Comparison of ENCODE assay signal across 9 mouse cellular contexts in the genomic region with DNA sequence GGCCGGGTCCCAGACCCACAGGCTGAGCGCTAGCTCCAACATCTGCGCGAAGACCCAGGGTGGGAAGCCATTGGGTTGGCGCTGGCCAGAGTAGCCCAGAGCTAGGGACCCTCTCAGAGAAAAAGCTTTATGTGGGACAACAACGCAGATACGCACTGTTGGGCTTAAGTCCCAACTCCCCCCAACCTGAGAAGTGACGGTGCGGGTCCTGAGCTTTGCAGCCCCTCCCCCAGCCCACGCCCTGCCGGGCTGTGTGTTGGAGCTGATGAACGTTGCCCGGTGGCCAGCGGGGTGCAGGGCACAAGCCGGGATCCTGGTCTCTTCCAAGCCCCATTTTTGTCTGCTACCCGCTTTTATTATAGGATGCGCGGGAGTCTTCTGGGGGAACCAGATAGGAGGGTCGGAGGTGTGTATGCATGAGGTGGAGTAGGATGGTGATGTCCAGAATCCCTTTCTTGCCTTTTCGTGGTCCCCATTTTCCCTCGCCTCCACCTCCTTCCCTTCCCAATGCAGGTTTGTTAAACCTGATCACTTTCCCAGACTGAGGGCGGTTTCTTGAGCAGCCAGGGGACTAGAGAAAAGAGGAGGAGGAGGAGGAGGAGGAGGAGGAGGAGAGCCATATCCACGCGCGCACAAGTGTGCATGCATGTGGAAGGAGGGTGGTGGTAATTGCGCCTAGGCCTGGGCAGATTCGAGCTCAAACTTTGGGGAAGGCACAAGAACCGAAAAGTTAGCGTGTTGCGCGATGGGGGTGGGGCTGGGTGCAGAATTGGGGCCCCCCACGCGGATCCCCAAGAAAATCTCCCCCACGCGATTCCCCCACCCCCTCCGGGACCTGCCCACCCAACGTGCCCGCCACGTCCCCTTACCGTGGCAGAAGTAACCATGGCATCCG. TPM values are rescaled to one million over a fixed set of nuclear protein-coding genes. Genes with fewer than 3 reads are reported as not detected.
DNase-seq lines count a peak whose midpoint lies in the region; ATAC-seq and TF ChIP-seq lines count a peak whose summit lies in the region.
"Had no signal": no experiment of that assay in that cellular context is flagged by ENCODE, and none has a peak within 500 bp of the region (broad histone marks: within the 10 kb centered on the region; RNA-seq: fewer than 3 reads in every experiment).

No protein-coding gene starts in this region.

- no peak for TF ChIP-seq EP300 in lung, postnatal 0 days (IDR thresholded peaks at IDR 0.05)

- ATAC-seq in lung, postnatal 0 days = no peak
- ATAC-seq in forebrain, embryonic 13.5 days = no peak; the same call in none of the 2 replicates
- peak; percentile 33 for ATAC-seq in neural tube, embryonic 14.5 days (ENCODE audit: low read depth)

- peak overlapping the region; percentile 52 for H3K4me2 ChIP-seq in lung, postnatal 0 days (replicated peaks; ENCODE audit: low read depth, low read length)
- H3K4me2 ChIP-seq in forebrain, embryonic 13.5 days = peak overlapping the region; percentile 80
- peak overlapping the region; percentile 57 for H3K4me2 ChIP-seq in neural tube, embryonic 14.5 days (ENCODE audit: low read depth, low read length)

- H3K9ac ChIP-seq in lung, postnatal 0 days (replicated peaks; ENCODE audit: low read depth) = no peak overlapping the region
- H3K9ac ChIP-seq in forebrain, embryonic 13.5 days = peak overlapping the region; percentile 56
- peak overlapping the region; percentile 8; the same call in 1 of the 2 replicates for H3K9ac ChIP-seq in neural tube, embryonic 14.5 days (replicated peaks; ENCODE audit: low read depth, low read length)

- peaks cover 35% of the 10 kb centered on the region for H3K27me3 ChIP-seq in lung, postnatal 0 days (replicated peaks; ENCODE audit: insufficient read depth, low read length)
- peaks cover 86% of the 10 kb centered on the region for H3K27me3 ChIP-seq in forebrain, embryonic 13.5 days
- H3K27me3 ChIP-seq in neural tube, embryonic 14.5 days (ENCODE audit: control insufficient read depth, insufficient read depth, low read length) = peaks cover 45% of the 10 kb centered on the region

- no peaks in the 10 kb centered on the region for H3K36me3 ChIP-seq in lung, postnatal 0 days (ENCODE audit: insufficient read depth, low read length)
- no peaks in the 10 kb centered on the region for H3K36me3 ChIP-seq in forebrain, embryonic 13.5 days (ENCODE audit: poor library complexity, severe bottlenecking)
- H3K36me3 ChIP-seq in neural tube, embryonic 14.5 days (ENCODE audit: control insufficient read depth, insufficient read depth, low read length) = no peaks in the 10 kb centered on the region

- H3K4me1 ChIP-seq in lung, postnatal 0 days (ENCODE audit: insufficient read depth, low read depth, low read length) = peaks cover 32% of the 10 kb centered on the region
- peaks cover 49% of the 10 kb centered on the region for H3K4me1 ChIP-seq in forebrain, embryonic 13.5 days
- H3K4me1 ChIP-seq in neural tube, embryonic 14.5 days (ENCODE audit: control insufficient read depth, insufficient read depth, low read length) = peaks cover 24% of the 10 kb centered on the region

- no peaks in the 10 kb centered on the region for H3K9me3 ChIP-seq in lung, postnatal 0 days (ENCODE audit: low read length)
- no peaks in the 10 kb centered on the region for H3K9me3 ChIP-seq in forebrain, embryonic 13.5 days (replicated peaks)
- H3K9me3 ChIP-seq in neural tube, embryonic 14.5 days (ENCODE audit: control insufficient read depth, low read length) = no peaks in the 10 kb centered on the region

- H3K27ac ChIP-seq in lung, postnatal 0 days (ENCODE audit: low read length) = no peak overlapping the region
- H3K27ac ChIP-seq in forebrain, embryonic 13.5 days = no peak overlapping the region
- H3K27ac ChIP-seq in neural tube, embryonic 14.5 days (ENCODE audit: low read depth, low read length) = no peak overlapping the region
- H3K27ac ChIP-seq: macrophage had no signal

- peak overlapping the region; percentile 29 for H3K4me3 ChIP-seq in lung, postnatal 0 days (ENCODE audit: low read depth, low read length)
- H3K4me3 ChIP-seq in forebrain, embryonic 13.5 days = peak overlapping the region; percentile 42
- H3K4me3 ChIP-seq in neural tube, embryonic 14.5 days (ENCODE audit: low read depth, low read length) = peak overlapping the region; percentile 28

- TF ChIP-seq CTCF in lung, postnatal 0 days (IDR thresholded peaks at IDR 0.05) = no peak

- WGBS in lung, postnatal 0 days = 2% methylated on average over 40 of the region's 41 CpGs
- WGBS in forebrain, embryonic 13.5 days = 0% methylated on average over 39 of the region's 41 CpGs
- under 1% methylated on average over 39 of the region's 41 CpGs for WGBS in neural tube, embryonic 14.5 days

- no peak for DNase-seq in lung, postnatal 0 days (ENCODE audit: low spot score)
- DNase-seq in lung, adult 18-20 months = no peak
- DNase-seq in kidney, postnatal 10 days = peak; percentile 57
- DNase-seq in left cerebral cortex, adult 18-20 months (ENCODE audit: low spot score in 2 of 2) = no peak
- DNase-seq in frontal cortex, postnatal 25 days (ENCODE audit: low spot score in 2 of 2) = no peak
- DNase-seq in layer of hippocampus, postnatal 25 days (ENCODE audit: extremely low spot score in 1 of 2, low spot score in 1 of 2) = no peak

RNA-seq across cellular contexts. Expression of a gene that starts 2.6 kb away (rescaled TPM):
- 2.1 and 2.2 TPM in 2 replicates for polyA plus RNA-seq in lung, postnatal 0 days (2015; fragmentation: Nextera tagmentation; extraction: Ambion mirVana)
- polyA plus RNA-seq in forebrain, embryonic 13.5 days (2015; fragmentation: Nextera tagmentation; extraction: Ambion mirVana) = 2.4 and 3.6 TPM in 2 replicates
- 6.4 and 7.5 TPM in 2 replicates for polyA plus RNA-seq in neural tube, embryonic 14.5 days (2014; fragmentation: Nextera tagmentation; extraction: Ambion mirVana)
- 1 to 10 TPM; 2.5 to 2.8 TPM for total RNA-seq in left cerebral cortex, adult 18-20 months (2021)
- total RNA-seq in layer of hippocampus, postnatal 25 days (2021) = 10 to 100 TPM; 13.2 to 14.0 TPM
- polyA plus RNA-seq: macrophage had no signal
